Mouse (Mus musculus) ovary, postnatal 10 days (tissue): Measurements from ENCODE around the gene Srsf9.
A peak's percentile ranks its signal among the peaks of the same experiment; 100 is the strongest.
"Not testable (repeated sequence)": the region's sequence is repeated elsewhere in the genome, so short reads cannot be mapped to it uniquely, and the experiment has no call there.

ENCODE experiments used
- DNase-seq: peaks from one replicate; pipeline ENCODE4 v3.0.0; 2022; ENCODE audit warnings: low spot score

The Srsf9 gene

DNA sequence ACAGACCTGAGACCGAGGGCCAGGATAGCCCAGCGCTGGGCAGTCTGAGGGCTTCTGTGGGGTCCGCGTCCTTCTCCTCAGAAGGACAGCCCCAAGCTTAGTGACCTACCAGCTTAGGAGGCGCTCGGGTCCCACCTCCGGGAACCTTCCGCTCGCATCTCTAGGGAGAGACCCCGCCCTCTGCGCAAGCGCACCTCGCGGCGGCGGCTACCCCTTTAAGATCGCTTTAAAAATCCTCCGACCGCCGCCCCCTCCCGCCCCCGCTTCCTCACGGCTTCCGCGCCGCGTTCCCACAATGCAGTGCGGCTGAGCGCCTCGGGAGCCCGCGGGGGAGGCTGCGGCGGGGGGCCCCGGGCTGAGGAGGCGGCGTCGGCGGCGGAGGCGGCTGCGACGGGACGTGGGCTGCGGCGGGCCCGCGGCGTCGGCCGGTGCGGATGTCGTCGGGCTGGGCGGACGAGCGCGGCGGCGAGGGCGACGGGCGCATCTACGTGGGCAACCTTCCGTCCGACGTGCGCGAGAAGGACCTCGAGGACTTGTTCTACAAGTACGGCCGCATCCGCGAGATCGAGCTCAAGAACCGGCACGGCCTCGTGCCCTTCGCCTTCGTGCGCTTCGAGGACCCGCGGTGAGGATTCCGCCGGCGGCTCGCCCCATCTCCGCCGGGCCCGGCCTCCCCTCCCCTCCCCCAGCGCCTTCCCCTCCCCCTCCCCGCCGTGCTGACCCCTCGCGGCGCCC, at the start of gene Srsf9:
Gene Srsf9, plus strand, starts transcription at position 303 of the 735 bp plus-strand sequence.
- DNase-seq, result peak; percentile 97

DNA sequence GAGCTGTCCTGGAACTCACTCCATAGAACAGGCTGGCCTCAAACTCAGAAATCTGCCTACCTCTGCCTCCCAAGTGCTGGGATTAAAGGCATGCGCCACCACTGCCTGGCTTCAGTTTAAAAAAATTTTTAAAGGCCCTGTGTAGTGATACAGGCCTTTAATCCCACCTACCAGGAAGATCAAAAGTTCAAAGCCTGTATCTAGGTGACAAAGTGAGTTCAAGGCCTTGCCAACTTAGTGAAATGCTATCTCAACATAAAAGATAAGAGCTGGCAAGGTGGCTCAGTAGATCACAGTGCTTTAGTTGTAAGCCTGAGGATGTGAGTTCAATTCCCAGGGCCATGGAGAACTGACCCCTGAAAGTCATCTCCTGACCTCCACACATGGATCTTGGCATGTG, 48.9 kb upstream of the Srsf9 start:
- no peak for DNase-seq

DNA sequence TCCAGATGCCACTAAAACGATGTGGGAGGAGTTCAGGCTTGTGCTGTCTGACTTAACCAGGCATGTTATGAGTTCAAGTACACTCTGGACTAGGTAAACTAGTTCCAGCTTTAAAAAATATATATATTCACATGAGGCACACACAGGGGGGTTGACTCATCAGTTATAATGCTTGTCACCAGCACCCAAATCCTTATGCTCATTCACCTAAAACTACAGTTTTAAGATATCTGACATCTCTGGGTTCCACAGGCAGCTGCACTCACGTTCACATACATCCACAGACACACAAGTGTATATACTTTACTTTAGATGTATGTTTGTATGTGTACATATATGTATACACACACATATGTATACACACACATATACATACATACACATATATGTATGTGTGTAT, 48.2 kb upstream of the Srsf9 start:
- DNase-seq, result no peak

DNA sequence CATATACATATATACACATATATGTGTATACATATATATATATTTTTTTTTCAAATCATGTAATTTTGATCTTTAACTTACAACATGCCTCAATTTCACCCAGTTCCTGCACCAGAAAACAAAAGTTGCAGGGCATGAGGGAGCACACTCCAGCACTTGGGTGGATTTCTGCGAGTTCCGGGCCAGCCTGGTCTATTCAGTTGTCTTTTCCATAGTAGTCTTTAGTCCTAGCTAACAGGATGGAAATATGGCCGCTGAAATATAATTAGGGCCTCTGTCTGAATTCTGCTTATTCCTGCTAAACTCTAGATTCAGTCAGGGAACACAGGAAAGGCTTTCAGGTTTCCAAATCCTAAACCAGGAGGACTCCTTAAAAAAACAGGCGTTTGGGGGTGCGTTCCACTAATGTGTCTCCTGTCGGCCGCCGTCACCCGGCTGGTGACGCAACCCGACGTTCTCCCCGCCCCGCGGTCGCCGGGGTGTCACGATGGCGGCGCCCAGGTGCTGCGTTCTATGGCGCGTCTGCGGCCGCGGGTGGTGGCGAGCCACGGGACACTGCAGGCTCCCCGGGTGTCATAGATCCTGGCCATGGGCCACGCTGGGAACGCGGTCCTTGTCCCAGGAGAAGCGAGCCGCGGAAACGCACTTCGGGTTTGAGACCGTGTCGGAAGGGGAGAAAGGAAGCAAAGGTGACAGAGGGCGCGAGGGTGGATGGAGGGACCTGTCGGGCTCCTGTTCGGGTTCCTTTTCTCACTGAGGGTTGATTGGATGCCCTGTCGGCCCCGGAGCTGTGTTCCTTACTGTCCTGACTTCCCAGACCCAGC, 47.5 kb upstream of the Srsf9 start, which contains the start of gene Coq5:
Gene Coq5, plus strand, starts transcription at position 441 of the 824 bp plus-strand sequence.
- peak; percentile 73 for DNase-seq

DNA sequence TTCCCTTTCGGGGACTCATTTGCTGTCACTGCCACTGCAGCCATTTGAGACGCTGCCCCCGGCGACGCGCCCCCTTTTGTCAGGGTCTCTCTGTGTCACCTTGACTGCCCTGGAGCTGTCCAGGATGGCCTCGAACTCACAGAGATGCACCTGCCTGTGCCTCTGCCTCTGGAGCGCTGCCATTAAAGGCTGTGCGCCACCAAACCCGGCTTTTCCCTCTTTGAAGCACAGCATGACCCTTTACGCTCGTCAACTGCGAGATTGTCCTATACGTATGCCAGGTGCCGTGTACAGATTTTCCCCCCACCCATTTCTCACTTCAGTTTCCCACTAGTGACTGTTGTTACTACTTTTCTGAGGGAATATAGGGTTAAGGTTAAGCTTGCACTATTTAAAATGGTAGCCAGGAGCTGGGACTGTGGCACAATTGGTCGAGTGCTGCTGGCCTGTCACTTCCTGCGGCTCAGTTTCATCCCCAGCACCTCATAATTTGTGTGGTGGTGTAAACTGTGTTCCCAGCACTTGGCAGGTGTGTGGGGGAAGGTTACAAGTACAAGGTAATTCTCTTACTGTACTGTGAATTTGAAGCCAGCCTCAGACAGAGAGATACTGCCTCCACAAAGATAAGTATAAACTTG, 46.8 kb upstream of the Srsf9 start:
- DNase-seq, result no peak

DNA sequence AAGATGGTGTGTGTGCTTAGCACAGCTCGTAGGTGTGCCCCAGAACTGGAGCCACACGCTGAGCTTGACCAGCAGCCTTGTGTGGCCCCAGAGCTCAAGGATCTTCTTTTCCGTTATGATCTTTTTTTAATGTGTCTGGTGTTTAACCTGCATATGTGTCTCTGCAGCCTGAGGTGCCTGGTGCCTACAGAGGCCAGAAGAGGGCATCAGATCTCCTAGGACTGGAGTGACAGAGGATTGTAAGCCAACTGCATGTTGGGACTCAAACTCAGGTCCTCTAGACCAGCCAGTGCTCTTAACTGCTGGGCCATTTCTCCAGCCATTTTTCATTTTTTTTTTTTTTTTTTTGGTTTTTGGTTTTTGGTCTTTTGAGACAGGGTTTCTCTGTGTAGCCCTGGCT, 42.2 kb upstream of the Srsf9 start:
- DNase-seq, result no peak

DNA sequence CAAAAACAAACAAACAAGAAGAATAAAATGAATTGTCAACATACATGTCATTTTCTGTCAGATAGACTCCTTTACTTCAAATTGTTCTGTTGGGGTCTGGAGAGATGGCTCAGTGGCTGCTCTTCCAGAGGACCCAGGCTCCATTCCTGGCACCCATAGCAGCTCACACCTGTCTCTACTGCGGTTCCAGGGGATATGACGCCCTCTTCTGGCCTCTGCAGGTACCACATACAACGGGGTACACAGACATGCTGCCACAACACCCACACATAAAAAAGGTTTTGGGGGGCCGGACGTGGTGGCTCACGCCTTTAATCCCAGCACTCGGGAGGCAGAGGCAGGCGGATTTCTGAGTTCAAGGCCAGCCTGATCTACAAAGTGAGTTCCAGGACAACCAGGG, 32.8 kb upstream of the Srsf9 start:
- no peak for DNase-seq

DNA sequence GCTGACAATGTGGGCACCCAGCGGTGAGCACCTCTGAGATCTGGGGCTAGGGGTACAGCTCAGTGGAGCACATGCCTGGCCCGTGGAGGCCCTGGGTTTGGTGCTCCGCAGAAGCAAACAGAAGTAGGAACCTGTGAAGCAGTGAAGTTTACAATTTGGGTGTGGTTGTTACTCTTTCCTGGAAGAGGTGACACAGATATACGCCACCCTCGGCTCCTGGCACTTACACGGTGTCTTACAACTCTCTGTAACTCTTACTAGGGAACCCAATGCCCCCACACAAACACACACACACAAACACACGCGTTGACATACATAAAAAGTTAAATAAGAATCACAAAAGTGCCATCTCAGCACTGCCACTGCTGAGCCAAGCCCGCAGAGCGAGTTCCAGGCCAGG, 30.6 kb upstream of the Srsf9 start:
- no peak for DNase-seq

DNA sequence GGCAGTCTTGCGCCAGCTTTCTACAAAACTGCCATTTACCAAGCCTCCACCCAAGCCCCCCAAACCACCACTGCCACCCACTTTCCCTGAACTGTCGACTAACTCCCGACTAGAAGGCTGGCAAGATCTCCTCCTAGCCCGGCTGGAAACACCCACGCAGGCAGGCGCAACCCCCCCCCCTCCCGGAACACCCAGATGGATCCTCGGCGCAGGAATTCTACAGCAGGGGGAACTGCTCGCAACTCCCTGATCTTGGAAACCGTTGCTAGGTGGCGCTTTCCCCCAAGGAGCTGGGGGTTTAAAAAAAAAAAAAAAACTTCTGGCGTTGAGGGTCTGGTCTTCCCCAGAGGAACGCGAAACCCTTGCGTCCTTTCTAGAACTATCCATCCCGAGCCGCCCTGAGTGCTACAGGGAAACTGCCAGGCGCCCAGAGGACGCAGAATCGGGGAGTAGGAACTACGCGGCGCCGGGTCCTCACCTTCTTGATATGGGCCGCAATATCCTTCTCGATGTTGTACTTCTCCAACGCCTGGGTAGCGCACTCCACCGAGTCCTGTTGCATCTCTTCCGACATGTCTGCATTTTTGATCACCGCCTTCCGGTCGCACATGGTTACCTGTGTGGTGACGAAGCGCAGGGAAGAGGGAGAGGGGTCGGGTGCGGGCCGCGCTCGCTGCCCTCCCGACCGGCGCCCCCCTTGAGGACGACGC, 26.8 kb upstream of the Srsf9 start:
- peak; percentile 34 for DNase-seq

DNA sequence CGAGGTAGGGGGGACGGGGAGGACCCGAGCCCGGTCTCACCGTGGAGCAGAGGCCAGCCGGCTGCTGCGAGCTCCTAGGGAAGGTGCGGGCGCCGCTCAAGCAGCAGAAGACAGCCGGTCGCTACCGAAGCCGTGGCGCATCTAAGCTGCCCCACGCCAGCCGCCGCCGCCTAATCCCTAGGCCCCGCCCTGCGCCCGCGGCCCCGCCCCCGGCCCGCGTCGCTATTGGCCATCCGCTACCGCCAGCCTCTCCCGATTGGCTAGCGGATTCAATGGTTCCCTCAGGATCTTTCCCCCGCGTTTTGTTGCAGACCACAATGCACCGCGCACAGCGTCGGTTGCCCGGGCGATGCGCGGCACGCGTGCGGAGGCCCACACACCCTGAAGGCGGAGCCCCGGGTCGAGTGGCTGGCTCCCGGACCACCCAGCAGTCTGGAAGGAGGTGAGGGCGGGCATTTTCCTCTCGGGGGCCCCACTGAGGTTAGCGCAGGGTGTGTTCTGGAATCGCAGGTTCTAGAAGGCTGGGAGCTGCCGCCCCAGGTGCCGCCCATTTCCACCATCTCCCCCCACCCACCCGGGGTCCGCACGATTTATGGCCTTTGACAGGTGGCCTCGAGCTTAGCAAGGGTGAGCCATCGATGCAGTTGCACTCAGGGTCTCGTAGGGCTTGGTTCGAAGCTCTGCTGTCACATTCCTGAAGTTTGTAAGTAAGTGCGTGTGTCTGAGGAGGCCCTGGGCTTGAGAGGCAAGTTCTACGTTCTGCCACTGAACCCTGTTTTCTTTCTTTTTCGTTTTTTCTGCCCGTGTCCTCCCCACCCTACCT, 26.0 kb upstream of the Srsf9 start, which contains the start of gene Dynll1:
Gene Dynll1, minus strand, starts transcription at position 208 of the 823 bp plus-strand sequence.
- peak; percentile 100 for DNase-seq

DNA sequence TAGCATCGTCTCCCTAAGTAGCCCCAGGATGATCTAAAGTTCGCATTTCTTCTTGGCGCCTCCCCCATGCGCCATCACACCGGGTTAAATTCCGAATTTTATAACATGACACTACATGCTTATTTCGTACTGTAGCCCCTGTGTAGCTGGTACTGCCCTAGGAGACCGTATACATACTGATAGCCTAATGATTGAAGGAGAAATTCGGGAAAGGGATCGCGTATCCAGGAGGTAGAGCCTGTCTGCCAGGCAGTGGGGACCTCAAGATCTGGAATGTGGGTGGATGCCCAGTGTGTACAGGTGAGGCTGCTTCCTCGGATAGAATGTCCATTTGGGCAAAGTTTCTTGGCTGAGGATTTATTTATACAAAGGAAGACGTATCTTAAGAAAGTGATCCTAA, 25.4 kb upstream of the Srsf9 start:
- no peak for DNase-seq

DNA sequence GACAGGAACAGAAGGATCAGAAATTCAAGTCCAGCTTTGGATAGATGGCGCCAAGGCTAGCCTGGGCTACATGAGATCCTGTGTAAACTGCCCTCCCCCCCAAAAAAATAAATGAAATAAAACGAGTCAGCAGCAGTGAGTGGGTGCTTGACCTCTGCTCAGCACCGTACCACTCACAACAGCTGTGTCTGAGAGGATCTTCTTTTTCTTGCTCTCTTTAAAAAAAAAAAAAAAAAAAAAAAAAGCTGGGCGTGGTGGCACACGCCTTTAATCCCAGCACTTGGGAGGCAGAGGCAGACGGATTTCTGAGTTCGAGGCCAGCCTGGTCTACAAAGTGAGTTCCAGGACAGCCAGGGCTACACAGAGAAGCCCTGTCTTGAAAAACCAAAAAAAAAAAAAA, 24.8 kb upstream of the Srsf9 start:
- DNase-seq, result not testable (repeated sequence)

DNA sequence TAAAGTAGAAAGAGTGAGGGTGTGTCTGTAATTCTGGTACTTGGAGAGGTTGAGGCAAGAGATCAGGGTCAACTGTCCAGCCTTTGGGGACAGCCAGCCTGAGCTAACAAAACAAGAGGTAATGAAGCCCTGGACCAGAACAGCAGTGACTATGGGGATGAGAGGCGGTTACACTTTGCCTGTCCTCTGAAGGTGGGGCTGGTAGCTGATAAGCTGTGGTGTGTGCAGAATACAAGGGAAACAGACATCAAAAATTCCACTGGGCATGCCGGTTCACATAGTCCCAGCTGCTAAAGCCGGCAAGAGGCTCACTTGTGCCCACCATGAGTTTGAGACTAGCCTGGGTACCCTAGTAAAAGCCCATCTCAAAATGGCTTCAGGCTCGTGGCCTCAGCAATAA, 14.6 kb upstream of the Srsf9 start:
- DNase-seq, result no peak

DNA sequence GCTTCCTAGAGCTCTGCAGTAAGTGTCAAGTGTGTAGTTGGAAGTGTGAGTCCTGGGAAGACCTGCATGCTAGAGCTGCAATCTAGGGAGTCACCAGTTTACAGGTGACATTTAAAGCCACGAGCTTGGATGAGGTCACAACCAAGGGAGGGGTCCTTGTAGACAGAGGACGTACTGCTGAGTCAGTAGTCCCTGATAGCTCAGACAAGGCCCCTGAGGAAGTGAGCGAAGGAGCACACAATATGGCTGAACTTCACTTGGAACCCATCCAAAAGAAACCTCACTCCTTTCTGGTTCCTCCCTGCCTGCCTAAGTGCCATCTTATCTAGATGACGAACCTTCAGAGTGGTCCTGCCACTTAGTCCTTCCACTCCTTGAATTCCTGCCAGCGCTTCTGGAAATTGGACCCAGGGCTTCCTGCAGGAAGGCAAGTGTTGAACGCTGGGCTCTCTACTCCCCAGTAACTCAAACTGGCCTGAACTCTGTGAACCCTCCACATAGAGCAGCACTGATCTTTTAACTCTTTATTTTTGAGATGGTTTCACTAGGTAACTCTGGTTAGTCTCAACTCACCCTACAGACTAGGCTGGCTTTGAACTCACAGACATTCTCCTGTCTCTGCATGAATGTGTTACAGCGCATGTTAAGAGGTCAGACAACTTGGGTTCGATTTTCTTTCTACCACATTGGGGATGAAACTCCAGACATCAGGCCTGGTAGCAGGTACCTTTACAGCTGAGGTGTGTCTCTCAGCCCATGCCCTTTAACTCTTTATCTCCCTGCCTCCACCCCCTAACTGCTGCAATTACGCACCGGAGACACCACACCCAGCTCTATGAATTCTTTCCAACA, 13.9 kb upstream of the Srsf9 start:
- no peak for DNase-seq

DNA sequence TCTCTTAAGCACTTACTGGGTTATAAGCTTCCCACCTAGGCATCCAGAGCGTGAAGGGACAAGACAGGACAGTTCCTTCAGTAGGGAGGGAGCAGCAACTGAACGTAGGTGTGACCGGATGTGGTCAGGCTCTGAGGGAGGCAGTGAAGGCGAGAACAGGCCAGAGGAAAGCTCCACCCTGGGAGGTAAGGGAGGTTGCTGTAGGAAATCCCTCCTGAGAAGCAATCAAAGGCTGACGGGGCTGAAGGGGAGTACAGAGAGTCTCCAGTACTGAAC, 13.4 kb upstream of the Srsf9 start:
- DNase-seq, result no peak

DNA sequence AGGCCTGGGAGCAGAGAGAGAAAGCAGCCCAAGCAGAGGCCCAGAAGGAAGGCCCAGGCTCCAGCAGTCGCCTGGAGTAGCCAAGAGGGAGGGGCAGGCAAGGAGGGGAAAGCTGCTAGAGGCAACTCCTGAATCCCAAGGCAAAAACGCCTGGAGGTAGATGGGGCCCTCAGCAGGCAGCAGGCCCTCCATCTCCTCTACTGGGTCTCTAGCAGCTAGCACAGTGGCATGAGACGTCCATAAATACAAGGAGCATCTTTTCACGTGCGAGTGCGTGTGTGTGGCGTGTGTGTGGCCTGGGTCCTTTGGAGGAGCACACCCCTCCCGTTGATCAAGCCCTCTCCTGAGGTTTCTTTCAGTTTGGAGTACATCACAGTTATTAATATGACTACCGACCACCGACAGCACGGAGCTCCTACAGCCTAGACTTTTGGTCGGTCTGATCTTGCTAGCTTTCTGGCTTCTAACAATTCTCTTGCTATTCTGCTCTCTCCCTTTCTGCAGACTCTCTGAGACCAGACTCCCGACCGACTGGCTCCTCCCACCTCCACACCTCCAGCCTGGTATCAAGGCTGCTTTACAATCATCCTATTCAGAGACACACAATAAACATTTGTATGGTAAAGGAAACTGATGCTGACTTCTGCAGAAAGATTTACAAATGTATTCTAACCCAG, 9.9 kb upstream of the Srsf9 start:
- no peak for DNase-seq

DNA sequence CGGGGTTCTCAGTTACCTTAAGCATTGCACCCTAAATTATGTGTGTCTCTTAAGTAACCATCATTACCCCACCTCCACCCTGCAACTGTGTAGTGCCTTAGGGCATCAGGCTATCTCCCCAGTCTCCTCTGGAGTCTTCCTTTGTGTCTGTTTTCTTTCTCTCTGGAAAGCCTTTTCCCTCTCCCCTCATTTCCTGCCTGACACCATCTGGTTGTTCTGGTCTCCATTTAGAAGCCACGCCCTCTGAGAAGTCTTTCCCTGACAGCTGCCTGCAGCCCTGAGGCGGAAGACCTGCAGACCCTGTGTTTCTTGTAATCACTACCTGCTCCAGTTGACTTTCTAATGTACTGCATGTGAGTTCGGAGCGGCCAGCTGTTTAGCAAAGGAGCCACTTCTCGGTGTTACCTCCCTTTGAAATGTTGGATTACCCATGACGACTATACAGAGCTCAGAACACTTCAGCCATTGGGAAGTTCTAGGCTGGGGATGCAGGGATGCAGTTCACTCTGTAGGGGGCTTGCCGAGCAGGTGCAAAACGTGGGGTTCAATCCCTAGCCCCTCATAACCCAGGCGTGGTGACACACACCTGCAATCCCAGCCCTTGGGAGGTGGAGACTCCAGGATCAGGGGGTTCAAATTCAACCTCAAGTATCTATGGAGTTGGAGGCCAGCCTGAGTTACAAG, 9.2 kb upstream of the Srsf9 start:
- no peak for DNase-seq

DNA sequence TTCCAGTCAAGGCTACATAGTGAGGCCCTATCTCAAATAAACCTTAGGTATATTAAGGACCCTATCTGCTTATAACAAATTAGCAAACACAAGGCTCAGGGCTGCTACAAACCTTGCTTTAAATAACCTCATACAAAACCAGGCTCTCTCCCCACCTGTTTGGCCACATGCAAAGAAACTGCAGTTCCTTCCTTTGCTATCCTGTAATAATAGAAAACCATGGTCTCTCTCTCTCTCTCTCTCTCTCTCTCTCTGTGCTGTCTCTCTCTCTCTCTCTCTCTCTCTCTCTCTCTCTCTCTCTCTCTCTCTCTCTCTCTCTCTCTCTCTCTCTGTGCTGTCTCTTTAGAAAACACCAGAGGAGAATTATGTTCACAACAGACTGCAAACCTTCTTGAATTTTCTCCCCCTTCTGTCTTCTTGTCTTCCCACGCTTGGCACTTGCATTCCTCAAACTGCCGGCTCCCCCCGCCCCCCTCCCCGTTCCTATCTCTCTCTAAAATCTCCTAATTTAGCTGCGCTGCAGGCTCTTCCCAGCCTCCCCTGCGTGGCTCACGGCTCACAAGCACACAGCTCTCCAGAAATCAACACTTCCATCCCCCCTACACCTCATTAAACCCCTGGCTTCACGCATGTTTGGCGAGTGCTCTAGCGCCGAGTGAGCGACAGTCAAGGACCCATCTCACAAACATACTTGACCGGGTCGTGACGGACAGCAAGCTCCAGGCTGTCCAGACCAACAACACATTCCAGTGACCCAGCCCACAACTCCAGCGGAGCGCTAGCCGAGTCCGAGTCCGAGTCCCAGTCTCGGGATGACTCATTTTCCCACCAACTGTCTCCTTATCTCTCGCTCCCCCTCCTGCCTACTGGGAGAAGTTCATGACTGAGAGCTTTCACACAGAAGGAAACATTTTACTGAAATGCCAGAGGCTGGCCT, 7.7 kb upstream of the Srsf9 start:
- DNase-seq, result peak; percentile 51
